Mouse (Mus musculus): Measurements from ENCODE around the gene Gp1ba. TPM values are rescaled to one million over a fixed set of nuclear protein-coding genes. Genes with fewer than 3 reads are reported as not detected.

The Gp1ba gene
- polyA plus RNA-seq (2014; fragmentation: Nextera tagmentation; extraction: Ambion mirVana), result 0.37 and 0.38 TPM in 2 replicates

- no peak within 1 kb of the TSS for H3K4me2 ChIP-seq (ENCODE audit: low read length)
Observed at GRCm38 (mm10) chr11:70638714-70639278, at the start of gene Gp1ba. Gp1ba (plus strand) TSS chr11:70639122.

GRCm38 (mm10) chr11:70591733-70592132 is 47.2 kb upstream of the Gp1ba start:
- Histone ChIP-seq H3K9me3 (ENCODE audit: control insufficient read depth, low read length) (no peaks in the 10 kb centered on the region), H3K4me3 (replicated peaks; ENCODE audit: low read depth, low read length) (no peak overlapping the region), H3K36me3 (ENCODE audit: control insufficient read depth, insufficient read depth, low read length) (no peaks in the 10 kb centered on the region), H3K9ac (replicated peaks; ENCODE audit: low read length) (no peak overlapping the region), H3K27ac (replicated peaks; ENCODE audit: low read depth, low read length) (no peak overlapping the region), H3K27me3 (ENCODE audit: control insufficient read depth, insufficient read depth, low read length) (no peaks in the 10 kb centered on the region), H3K4me1 (ENCODE audit: control insufficient read depth, insufficient read depth, low read length) (no peaks in the 10 kb centered on the region), H3K4me2 (ENCODE audit: low read length) (no peak overlapping the region)
- WGBS, result 83% methylated on average over 1 of the region's 1 CpGs
- ATAC-seq (ENCODE audit: low FRiP score, low TSS enrichment) (no peak), DNase-seq (no peak)

More at GRCm38 (mm10) chr11:70638714-70639278, at the start of gene Gp1ba:
- Histone ChIP-seq H3K27ac (replicated peaks; ENCODE audit: low read depth, low read length) (no peak within 1 kb of the TSS), H3K9me3 (ENCODE audit: control insufficient read depth, low read length) (no peaks in the 10 kb centered on the region), H3K27me3 (ENCODE audit: control insufficient read depth, insufficient read depth, low read length) (no peaks in the 10 kb centered on the region), H3K4me1 (ENCODE audit: control insufficient read depth, insufficient read depth, low read length) (no peaks in the 10 kb centered on the region), H3K4me3 (replicated peaks; ENCODE audit: low read depth, low read length) (no peak within 1 kb of the TSS), H3K9ac (replicated peaks; ENCODE audit: low read length) (no peak within 1 kb of the TSS), H3K36me3 (ENCODE audit: control insufficient read depth, insufficient read depth, low read length) (peaks cover 3% of the 10 kb centered on the region)
- WGBS, result 57% methylated on average over 5 of the region's 5 CpGs
- DNase-seq (no peak), ATAC-seq (ENCODE audit: low FRiP score, low TSS enrichment) (no peak)

- no peaks in the 10 kb centered on the region for H3K27me3 ChIP-seq (ENCODE audit: control insufficient read depth, insufficient read depth, low read length)
- H3K4me2 ChIP-seq (ENCODE audit: low read length), result no peak overlapping the region
- ATAC-seq (ENCODE audit: low FRiP score, low TSS enrichment) (no peak), DNase-seq (no peak)
- no peak overlapping the region for H3K4me3 ChIP-seq (replicated peaks; ENCODE audit: low read depth, low read length)
- no peak overlapping the region for H3K27ac ChIP-seq (replicated peaks; ENCODE audit: low read depth, low read length)
- no peaks in the 10 kb centered on the region for H3K9me3 ChIP-seq (ENCODE audit: control insufficient read depth, low read length)
- H3K4me1 ChIP-seq (ENCODE audit: control insufficient read depth, insufficient read depth, low read length), result no peaks in the 10 kb centered on the region
- 90% methylated on average over 15 of the region's 15 CpGs for WGBS
- H3K36me3 ChIP-seq (ENCODE audit: control insufficient read depth, insufficient read depth, low read length), result peaks cover 17% of the 10 kb centered on the region
- H3K9ac ChIP-seq (replicated peaks; ENCODE audit: low read length), result no peak overlapping the region
Observed at GRCm38 (mm10) chr11:70594253-70594989, 44.5 kb upstream of the Gp1ba start.

GRCm38 (mm10) chr11:70595638-70596037 is 43.3 kb upstream of the Gp1ba start:
- DNase-seq (no peak), ATAC-seq (ENCODE audit: low FRiP score, low TSS enrichment) (no peak)
- no peaks in the 10 kb centered on the region for H3K4me1 ChIP-seq (ENCODE audit: control insufficient read depth, insufficient read depth, low read length)
- H3K27ac ChIP-seq (replicated peaks; ENCODE audit: low read depth, low read length), result no peak overlapping the region
- no peak overlapping the region for H3K9ac ChIP-seq (replicated peaks; ENCODE audit: low read length)
- H3K4me2 ChIP-seq (ENCODE audit: low read length), result no peak overlapping the region
- H3K9me3 ChIP-seq (ENCODE audit: control insufficient read depth, low read length), result no peaks in the 10 kb centered on the region
- peaks cover 25% of the 10 kb centered on the region for H3K36me3 ChIP-seq (ENCODE audit: control insufficient read depth, insufficient read depth, low read length)
- H3K4me3 ChIP-seq (replicated peaks; ENCODE audit: low read depth, low read length), result no peak overlapping the region
- WGBS, result 72% methylated on average over 2 of the region's 2 CpGs
- no peaks in the 10 kb centered on the region for H3K27me3 ChIP-seq (ENCODE audit: control insufficient read depth, insufficient read depth, low read length)

GRCm38 (mm10) chr11:70596094-70596493 is 42.8 kb upstream of the Gp1ba start:
- no peak for DNase-seq
- H3K36me3 ChIP-seq (ENCODE audit: control insufficient read depth, insufficient read depth, low read length), result peaks cover 25% of the 10 kb centered on the region

GRCm38 (mm10) chr11:70597301-70597700 is 41.6 kb upstream of the Gp1ba start:
- H3K27ac ChIP-seq (replicated peaks; ENCODE audit: low read depth, low read length), result no peak overlapping the region
- H3K9ac ChIP-seq (replicated peaks; ENCODE audit: low read length), result no peak overlapping the region
- ATAC-seq (ENCODE audit: low FRiP score, low TSS enrichment) (no peak), DNase-seq (no peak)
- no peak overlapping the region for H3K4me2 ChIP-seq (ENCODE audit: low read length)
- H3K27me3 ChIP-seq (ENCODE audit: control insufficient read depth, insufficient read depth, low read length), result no peaks in the 10 kb centered on the region
- 91% methylated on average over 6 of the region's 6 CpGs for WGBS
- no peaks in the 10 kb centered on the region for H3K4me1 ChIP-seq (ENCODE audit: control insufficient read depth, insufficient read depth, low read length)
- H3K9me3 ChIP-seq (ENCODE audit: control insufficient read depth, low read length), result no peaks in the 10 kb centered on the region
- peaks cover 34% of the 10 kb centered on the region for H3K36me3 ChIP-seq (ENCODE audit: control insufficient read depth, insufficient read depth, low read length)
- no peak overlapping the region for H3K4me3 ChIP-seq (replicated peaks; ENCODE audit: low read depth, low read length)

More at GRCm38 (mm10) chr11:70596094-70596493, 42.8 kb upstream of the Gp1ba start:
- Histone ChIP-seq H3K27me3 (ENCODE audit: control insufficient read depth, insufficient read depth, low read length) (no peaks in the 10 kb centered on the region), H3K9me3 (ENCODE audit: control insufficient read depth, low read length) (no peaks in the 10 kb centered on the region), H3K4me2 (ENCODE audit: low read length) (no peak overlapping the region), H3K9ac (replicated peaks; ENCODE audit: low read length) (0 out of 2 replicates have a peak overlapping the region, but pooled peaks have one; percentile 24), H3K4me1 (ENCODE audit: control insufficient read depth, insufficient read depth, low read length) (no peaks in the 10 kb centered on the region), H3K4me3 (replicated peaks; ENCODE audit: low read depth, low read length) (no peak overlapping the region), H3K27ac (replicated peaks; ENCODE audit: low read depth, low read length) (no peak overlapping the region)
- WGBS, result 47% methylated on average over 4 of the region's 4 CpGs
- ATAC-seq (ENCODE audit: low FRiP score, low TSS enrichment), result no peak

GRCm38 (mm10) chr11:70598451-70598953 is 40.4 kb upstream of the Gp1ba start:
- H3K4me2 ChIP-seq (ENCODE audit: low read length), result no peak overlapping the region
- peaks cover 45% of the 10 kb centered on the region for H3K36me3 ChIP-seq (ENCODE audit: control insufficient read depth, insufficient read depth, low read length)
- WGBS, result 92% methylated on average over 9 of the region's 9 CpGs
- H3K9me3 ChIP-seq (ENCODE audit: control insufficient read depth, low read length), result no peaks in the 10 kb centered on the region
- no peaks in the 10 kb centered on the region for H3K4me1 ChIP-seq (ENCODE audit: control insufficient read depth, insufficient read depth, low read length)
- H3K27me3 ChIP-seq (ENCODE audit: control insufficient read depth, insufficient read depth, low read length), result no peaks in the 10 kb centered on the region
- H3K4me3 ChIP-seq (replicated peaks; ENCODE audit: low read depth, low read length), result no peak overlapping the region
- H3K27ac ChIP-seq (replicated peaks; ENCODE audit: low read depth, low read length), result no peak overlapping the region
- no peak for ATAC-seq (ENCODE audit: low FRiP score, low TSS enrichment)
- no peak overlapping the region for H3K9ac ChIP-seq (replicated peaks; ENCODE audit: low read length)
- DNase-seq, result no peak

- ATAC-seq (ENCODE audit: low FRiP score, low TSS enrichment) (no peak), DNase-seq (peak; percentile 89)
- 65% methylated on average over 14 of the region's 14 CpGs for WGBS
- Histone ChIP-seq H3K4me2 (ENCODE audit: low read length) (no peak overlapping the region), H3K9me3 (ENCODE audit: control insufficient read depth, low read length) (no peaks in the 10 kb centered on the region), H3K4me1 (ENCODE audit: control insufficient read depth, insufficient read depth, low read length) (no peaks in the 10 kb centered on the region), H3K27me3 (ENCODE audit: control insufficient read depth, insufficient read depth, low read length) (no peaks in the 10 kb centered on the region), H3K36me3 (ENCODE audit: control insufficient read depth, insufficient read depth, low read length) (peaks cover 85% of the 10 kb centered on the region), H3K27ac (replicated peaks; ENCODE audit: low read depth, low read length) (no peak overlapping the region), H3K4me3 (replicated peaks; ENCODE audit: low read depth, low read length) (no peak overlapping the region), H3K9ac (replicated peaks; ENCODE audit: low read length) (no peak overlapping the region)
Observed at GRCm38 (mm10) chr11:70605024-70605566, 33.8 kb upstream of the Gp1ba start.
